Mouse (Mus musculus): ENCODE measurements around the gene Olfr1328. TPM values are rescaled to one million over a fixed set of nuclear protein-coding genes. Genes with fewer than 3 reads are reported as not detected.
"Not testable (repeated sequence)": the region's sequence is repeated elsewhere in the genome, so short reads cannot be mapped to it uniquely, and the experiment has no call there.

Gene Olfr1328
- polyA plus RNA-seq (2016; fragmentation: Nextera tagmentation; extraction: Ambion mirVana) = not detected in 2 replicates

DNA sequence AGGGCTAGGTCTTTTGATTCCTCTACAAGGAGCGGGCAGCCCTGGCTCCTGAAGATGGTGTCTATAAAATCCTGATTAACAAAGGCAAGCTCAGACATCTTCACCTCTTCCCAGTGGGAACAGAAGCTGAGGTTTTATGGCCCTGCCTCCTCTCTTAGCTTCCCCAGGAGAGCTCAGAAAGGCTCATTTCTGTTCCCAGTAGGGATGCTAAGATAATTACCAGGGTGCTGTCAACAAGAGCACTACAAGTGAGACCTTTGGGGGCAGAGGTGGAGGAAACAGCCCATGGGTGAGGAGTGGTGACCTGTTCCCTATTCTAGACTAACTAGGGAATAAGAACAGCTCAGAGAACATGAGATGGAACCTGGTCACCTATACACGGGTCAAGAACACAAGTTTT lies at the start of gene Olfr1328:
TSS of gene Olfr1328 (minus strand) at position 101 of the 400 bp plus-strand sequence.
- Histone ChIP-seq H3K36me3 (replicated peaks) (no peaks in the 10 kb centered on the region), H3K27me3 (no peaks in the 10 kb centered on the region), H3K4me3 (replicated peaks) (no peak within 1 kb of the TSS), H3K9ac (no peak within 1 kb of the TSS), H3K4me2 (no peak within 1 kb of the TSS), H3K4me1 (no peaks in the 10 kb centered on the region), H3K27ac (no peak within 1 kb of the TSS), H3K9me3 (no peaks in the 10 kb centered on the region)
- WGBS = 75% methylated on average over 2 of the region's 2 CpGs
- no peak for ATAC-seq (ENCODE audit: low FRiP score)

DNA sequence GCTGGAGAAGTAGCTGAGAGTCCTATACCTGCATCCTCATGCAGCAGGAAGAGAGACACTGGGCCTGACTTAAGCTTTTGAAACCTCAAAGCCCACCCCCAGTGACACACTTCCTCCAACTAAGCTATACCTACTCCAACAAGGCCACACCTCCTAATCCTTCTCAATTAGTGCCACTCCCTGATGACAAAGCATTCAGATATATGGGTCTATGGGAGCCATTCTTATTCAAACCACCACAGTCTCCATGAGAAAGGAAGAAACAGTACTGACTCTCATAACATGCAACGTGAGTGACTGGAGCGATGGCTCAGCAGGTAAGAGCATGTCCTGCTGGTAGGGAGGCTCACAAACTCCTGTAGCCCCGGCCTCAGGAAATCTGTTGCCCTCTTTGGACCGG lies 46.9 kb upstream of the Olfr1328 start:
- no peak overlapping the region for H3K4me3 ChIP-seq (replicated peaks)
- H3K4me2 ChIP-seq = no peak overlapping the region
- H3K4me1 ChIP-seq = no peaks in the 10 kb centered on the region
- no peaks in the 10 kb centered on the region for H3K36me3 ChIP-seq (replicated peaks)
- H3K9ac ChIP-seq = no peak overlapping the region
- H3K9me3 ChIP-seq = no peaks in the 10 kb centered on the region
- WGBS = 88% methylated on average over 4 of the region's 4 CpGs
- no peak for ATAC-seq (ENCODE audit: low FRiP score)
- H3K27ac ChIP-seq = no peak overlapping the region
- 0 out of 2 replicates have a peak, but pooled peaks cover 6% of the 10 kb centered on the region for H3K27me3 ChIP-seq

DNA sequence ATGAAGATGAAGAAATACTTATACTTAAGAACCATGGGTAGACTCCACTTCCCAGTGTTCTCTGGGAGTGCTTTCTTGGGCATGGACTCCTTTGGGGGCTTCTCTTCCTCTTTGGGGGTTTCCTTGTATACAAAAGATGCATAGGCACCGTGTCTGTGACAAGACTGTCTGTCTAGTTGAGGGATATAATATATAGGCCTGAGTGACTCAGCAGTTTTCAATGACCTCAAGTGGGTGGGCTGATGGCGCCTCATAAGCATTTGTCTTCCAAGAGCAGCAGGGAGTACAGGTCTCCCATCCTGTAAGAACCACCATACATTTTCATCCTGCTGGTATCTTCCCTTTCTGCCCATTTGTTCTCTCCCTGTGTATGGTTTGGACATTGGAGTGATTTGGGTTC lies 34.9 kb upstream of the Olfr1328 start:
- Histone ChIP-seq H3K9me3 (no peaks in the 10 kb centered on the region), H3K9ac (no peak overlapping the region), H3K4me2 (no peak overlapping the region), H3K4me1 (peaks cover 4% of the 10 kb centered on the region; the same call in 1 of the 2 replicates), H3K27me3 (no peaks in the 10 kb centered on the region), H3K36me3 (replicated peaks) (no peaks in the 10 kb centered on the region), H3K27ac (no peak overlapping the region), H3K4me3 (replicated peaks) (no peak overlapping the region)
- 87% methylated on average over 2 of the region's 2 CpGs for WGBS
- no peak for ATAC-seq (ENCODE audit: low FRiP score)

DNA sequence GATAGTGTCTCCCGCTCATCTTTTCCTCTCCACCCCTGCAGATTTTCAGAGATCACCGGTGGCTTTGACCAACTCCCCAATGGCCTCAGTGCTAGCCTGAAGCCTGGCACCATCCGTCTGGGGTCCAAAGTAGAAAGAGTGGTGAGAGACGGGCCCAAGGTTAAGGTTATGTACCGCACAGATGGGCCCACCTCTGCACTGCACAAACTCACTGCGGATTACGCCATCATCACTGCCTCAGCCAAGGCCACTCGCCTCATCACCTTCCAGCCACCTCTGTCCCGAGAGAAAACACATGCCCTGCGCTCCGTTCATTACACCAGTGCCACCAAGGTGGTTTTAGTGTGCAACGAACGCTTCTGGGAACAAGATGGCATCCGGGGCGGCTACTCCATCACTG lies 29.3 kb upstream of the Olfr1328 start:
- Histone ChIP-seq H3K27me3 (no peaks in the 10 kb centered on the region), H3K27ac (no peak overlapping the region)

DNA sequence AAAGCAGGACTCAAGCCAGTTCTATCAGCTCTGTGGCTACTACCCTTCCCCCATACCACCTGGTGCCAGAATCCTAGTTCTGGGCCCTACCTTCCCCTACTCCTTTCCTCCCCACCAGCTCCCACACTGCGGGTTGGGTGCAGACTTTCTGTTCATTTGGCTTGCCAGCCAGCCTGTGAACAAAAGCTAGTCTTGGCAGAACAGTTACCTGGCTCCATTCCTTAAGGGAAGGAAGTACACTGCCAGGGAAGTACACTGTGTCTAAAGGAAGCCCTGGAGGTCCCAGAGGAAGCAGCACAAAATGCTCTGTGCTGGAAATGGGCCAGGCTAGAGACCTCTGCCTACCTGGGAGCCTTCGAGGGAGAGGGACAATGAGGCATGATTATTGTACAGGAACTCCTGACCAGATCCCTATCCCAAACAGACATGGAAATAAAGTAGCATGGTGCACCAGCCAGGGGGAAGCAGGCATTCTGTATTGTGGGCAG lies 22.8 kb upstream of the Olfr1328 start, which contains the start of gene Lao1:
TSS of gene Lao1 (plus strand) at position 438 of the 488 bp plus-strand sequence.
- no peak within 1 kb of the TSS for H3K4me3 ChIP-seq (replicated peaks)
- no peak within 1 kb of the TSS for H3K4me2 ChIP-seq
- H3K9me3 ChIP-seq = no peaks in the 10 kb centered on the region
- no peaks in the 10 kb centered on the region for H3K4me1 ChIP-seq
- ATAC-seq (ENCODE audit: low FRiP score) = no peak
- no peaks in the 10 kb centered on the region for H3K36me3 ChIP-seq (replicated peaks)
- WGBS = 86% methylated on average over 2 of the region's 2 CpGs
- no peaks in the 10 kb centered on the region for H3K27me3 ChIP-seq
- no peak within 1 kb of the TSS for H3K9ac ChIP-seq
- H3K27ac ChIP-seq = no peak within 1 kb of the TSS

More for the DNA sequence above, 29.3 kb upstream of the Olfr1328 start:
- no peak overlapping the region for H3K9ac ChIP-seq
- WGBS = 93% methylated on average over 15 of the region's 15 CpGs
- H3K9me3 ChIP-seq = no peaks in the 10 kb centered on the region
- no peak overlapping the region for H3K4me3 ChIP-seq (replicated peaks)
- peaks cover 4% of the 10 kb centered on the region; the same call in 1 of the 2 replicates for H3K4me1 ChIP-seq
- H3K36me3 ChIP-seq (replicated peaks) = no peaks in the 10 kb centered on the region
- ATAC-seq (ENCODE audit: low FRiP score) = no peak
- no peak overlapping the region for H3K4me2 ChIP-seq

GRCm38 (mm10) chr4:118958812-118959211 lies 20.4 kb upstream of the Olfr1328 start:
- WGBS = 91% methylated on average over 7 of the region's 7 CpGs

GRCm38 (mm10) chr4:118931326-118931725 lies 7.1 kb downstream of the Olfr1328 start:
- WGBS = 71% methylated on average over 3 of the region's 3 CpGs

More at GRCm38 (mm10) chr4:118958812-118959211, 20.4 kb upstream of the Olfr1328 start:
- Histone ChIP-seq H3K27me3 (no peaks in the 10 kb centered on the region), H3K27ac (no peak overlapping the region), H3K4me3 (replicated peaks) (no peak overlapping the region), H3K4me2 (no peak overlapping the region), H3K36me3 (replicated peaks) (no peaks in the 10 kb centered on the region), H3K9me3 (no peaks in the 10 kb centered on the region), H3K9ac (no peak overlapping the region), H3K4me1 (no peaks in the 10 kb centered on the region)
- no peak for ATAC-seq (ENCODE audit: low FRiP score)

GRCm38 (mm10) chr4:118917365-118917764 lies 21.0 kb downstream of the Olfr1328 start, which contains the start of gene Olfr1329:
Gene Olfr1329 (minus strand): TSS chr4:118917465.
- not testable (repeated sequence) for H3K27ac ChIP-seq; H3K27me3 ChIP-seq; H3K9ac ChIP-seq; H3K36me3 ChIP-seq (replicated peaks); H3K4me3 ChIP-seq (replicated peaks); ATAC-seq (ENCODE audit: low FRiP score); H3K9me3 ChIP-seq; H3K4me1 ChIP-seq; H3K4me2 ChIP-seq
- WGBS = 60% methylated on average over 2 of the region's 2 CpGs

More at GRCm38 (mm10) chr4:118931326-118931725, 7.1 kb downstream of the Olfr1328 start:
- H3K4me1 ChIP-seq; ATAC-seq (ENCODE audit: low FRiP score); H3K36me3 ChIP-seq (replicated peaks); H3K4me3 ChIP-seq (replicated peaks); H3K4me2 ChIP-seq; H3K9ac ChIP-seq; H3K9me3 ChIP-seq; H3K27me3 ChIP-seq; H3K27ac ChIP-seq: not testable (repeated sequence)

- Histone ChIP-seq H3K4me3 (replicated peaks) (no peak overlapping the region), H3K4me1 (no peaks in the 10 kb centered on the region), H3K27ac (no peak overlapping the region), H3K27me3 (no peaks in the 10 kb centered on the region), H3K4me2 (no peak overlapping the region), H3K9ac (no peak overlapping the region), H3K9me3 (no peaks in the 10 kb centered on the region), H3K36me3 (replicated peaks) (no peaks in the 10 kb centered on the region)
- 69% methylated on average over 2 of the region's 2 CpGs for WGBS
- ATAC-seq (ENCODE audit: low FRiP score) = no peak
Measured at GRCm38 (mm10) chr4:118901981-118902380, 36.4 kb downstream of the Olfr1328 start.

DNA sequence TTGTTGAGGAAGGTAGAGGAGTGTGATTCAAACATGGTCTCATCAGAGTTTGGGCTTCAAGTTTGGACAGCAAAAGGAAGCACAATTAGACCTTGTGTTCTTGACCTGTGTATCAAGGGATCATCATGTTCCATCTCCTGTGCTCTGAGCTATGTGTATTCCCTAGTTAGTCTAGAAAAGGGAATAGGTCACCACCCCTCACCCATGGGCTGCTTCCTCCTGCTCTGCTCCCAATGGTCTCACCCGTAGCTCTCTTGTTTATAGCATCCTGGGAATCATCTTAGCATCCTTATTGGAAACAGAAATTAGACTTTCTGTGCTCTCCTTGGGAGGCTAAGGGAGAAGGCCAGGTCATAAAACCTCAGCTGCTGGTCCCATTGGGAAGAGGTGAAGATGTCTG lies 50.1 kb downstream of the Olfr1328 start, which contains the start of gene Olfr1330:
TSS of gene Olfr1330 (plus strand) at position 301 of the 400 bp plus-strand sequence.
- Histone ChIP-seq H3K27me3 (no peaks in the 10 kb centered on the region), H3K9ac (no peak within 1 kb of the TSS), H3K36me3 (replicated peaks) (no peaks in the 10 kb centered on the region), H3K27ac (no peak within 1 kb of the TSS), H3K4me2 (no peak within 1 kb of the TSS), H3K4me1 (no peaks in the 10 kb centered on the region), H3K9me3 (no peaks in the 10 kb centered on the region), H3K4me3 (replicated peaks) (no peak within 1 kb of the TSS)
- 87% methylated on average over 1 of the region's 1 CpGs for WGBS
- no peak for ATAC-seq (ENCODE audit: low FRiP score)

Other genes with a start within 250 kb of the Olfr1328 start
- gene Olfr1342, start 245.9 kb downstream of the Olfr1328 start, polyA plus RNA-seq (2016; fragmentation: Nextera tagmentation; extraction: Ambion mirVana) = 0.12 TPM in 1 of 2 replicates, not detected in the other
- not detected in 2 replicates for gene Olfr1341, start 235.1 kb downstream of the Olfr1328 start, polyA plus RNA-seq (2016; fragmentation: Nextera tagmentation; extraction: Ambion mirVana)
- not detected in 2 replicates for gene Olfr1340, start 218.5 kb downstream of the Olfr1328 start, polyA plus RNA-seq (2016; fragmentation: Nextera tagmentation; extraction: Ambion mirVana)
- not detected in 2 replicates for gene Olfr1339, start 206.4 kb downstream of the Olfr1328 start, polyA plus RNA-seq (2016; fragmentation: Nextera tagmentation; extraction: Ambion mirVana)
- not detected in 2 replicates for gene Olfr1338, start 179.9 kb downstream of the Olfr1328 start, polyA plus RNA-seq (2016; fragmentation: Nextera tagmentation; extraction: Ambion mirVana)
- not detected in 2 replicates for gene Olfr1337, start 156.0 kb downstream of the Olfr1328 start, polyA plus RNA-seq (2016; fragmentation: Nextera tagmentation; extraction: Ambion mirVana)
- gene Olfr1335, start 128.7 kb downstream of the Olfr1328 start, polyA plus RNA-seq (2016; fragmentation: Nextera tagmentation; extraction: Ambion mirVana) = not detected in 2 replicates
- gene Olfr1333, start 102.3 kb downstream of the Olfr1328 start, polyA plus RNA-seq (2016; fragmentation: Nextera tagmentation; extraction: Ambion mirVana) = not detected in 2 replicates
- gene Olfr1331, start 74.0 kb downstream of the Olfr1328 start, polyA plus RNA-seq (2016; fragmentation: Nextera tagmentation; extraction: Ambion mirVana) = not detected in 2 replicates
- gene Olfr1330, start 50.0 kb downstream of the Olfr1328 start, polyA plus RNA-seq (2016; fragmentation: Nextera tagmentation; extraction: Ambion mirVana) = not detected in 2 replicates
- gene Olfr1329, start 21.1 kb downstream of the Olfr1328 start, polyA plus RNA-seq (2016; fragmentation: Nextera tagmentation; extraction: Ambion mirVana) = not detected in 2 replicates
- gene Lao1, start 23.0 kb upstream of the Olfr1328 start, polyA plus RNA-seq (2016; fragmentation: Nextera tagmentation; extraction: Ambion mirVana) = not detected in 2 replicates
- 110 and 113 TPM in 2 replicates for gene Slc2a1, start 170.1 kb upstream of the Olfr1328 start, polyA plus RNA-seq (2016; fragmentation: Nextera tagmentation; extraction: Ambion mirVana)
- gene Zfp691, start 235.6 kb upstream of the Olfr1328 start, polyA plus RNA-seq (2016; fragmentation: Nextera tagmentation; extraction: Ambion mirVana) = 7.8 and 9.9 TPM in 2 replicates

Data from forebrain, embryonic 12.5 days (tissue).